Mouse (Mus musculus) bone marrow, adult 2 months (tissue): ENCODE results near the gene Ccl28.

Experiments
- CTCF ChIP-seq: fragments of 200-500 bp; IDR thresholded peaks from 2 replicates; pipeline ENCODE4 v1.5.1; 2011; ENCODE audit warnings: low read length, control low read depth; ENCODE audit not compliant: control insufficient read depth, insufficient read depth
- POLR2A ChIP-seq: fragments of 200-500 bp; IDR thresholded peaks from 2 replicates; pipeline ENCODE4 v1.6.1; 2011; ENCODE audit warnings: low read depth, mild to moderate bottlenecking, control low read depth, low read length, borderline replicate concordance; ENCODE audit not compliant: control insufficient read depth

DNA sequence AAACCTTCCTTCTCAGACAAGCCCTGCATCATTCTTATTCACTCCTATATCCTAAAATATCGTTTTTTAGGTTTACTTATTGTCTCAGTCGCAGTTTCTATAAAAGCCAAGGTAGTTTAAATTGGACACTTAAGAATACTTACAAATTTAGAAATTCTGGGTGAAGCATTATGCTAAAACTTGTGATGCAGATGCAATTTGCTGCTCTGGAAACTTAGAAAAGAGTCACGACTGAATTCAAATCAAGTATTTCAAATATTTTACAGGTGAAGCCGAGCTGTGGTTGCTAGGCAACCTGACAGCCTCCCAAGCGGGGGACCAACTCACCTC, 66.1 kb downstream of the Ccl28 start:
- TF ChIP-seq CTCF, result no peak
- no peak for TF ChIP-seq POLR2A
